Mouse (Mus musculus) C2C12 (cell line): Measurements from ENCODE around the gene Hp1bp3. TPM values are rescaled to one million over a fixed set of nuclear protein-coding genes. Genes with fewer than 3 reads are reported as not detected.

ENCODE experiments used
- H3K27me3 ChIP-seq: one replicate; pipeline ENCODE4 v1.6.1; 2011; ENCODE audit not compliant: control insufficient read depth, insufficient read depth, insufficient read length
- H3K36me3 ChIP-seq: one replicate; pipeline ENCODE4 v1.6.1; 2011; ENCODE audit not compliant: control insufficient read depth, insufficient read depth
- H3K4me3 ChIP-seq: one replicate; pipeline ENCODE4 v1.5.1; 2011; ENCODE audit warnings: mild to moderate bottlenecking, control low read depth; ENCODE audit not compliant: poor library complexity, insufficient read depth, severe bottlenecking
- H3K79me2 ChIP-seq: one replicate; pipeline ENCODE4 v1.6.1; 2011; ENCODE audit not compliant: control insufficient read depth, insufficient read depth
- H3K79me3 ChIP-seq: one replicate; pipeline ENCODE4 v1.6.1; 2011; ENCODE audit warnings: low read depth, control low read depth
- H3ac ChIP-seq: one replicate; pipeline ENCODE3; 2011; ENCODE audit warnings: low read depth; ENCODE audit not compliant: control insufficient read depth, insufficient read length
- CEBPB ChIP-seq: IDR thresholded peaks from one replicate; pipeline ENCODE4 v1.6.1; 2011; ENCODE audit warnings: low read depth, mild to moderate bottlenecking, control low read depth, moderate library complexity
- CTCF ChIP-seq: IDR thresholded peaks from one replicate; pipeline ENCODE4 v1.5.1; 2011; ENCODE audit not compliant: control insufficient read depth, insufficient read depth, insufficient read length
- FOSL1 ChIP-seq: IDR thresholded peaks from one replicate; pipeline ENCODE4 v1.8.0; 2011; ENCODE audit warnings: mild to moderate bottlenecking, low read length; ENCODE audit not compliant: poor library complexity, insufficient read depth, severe bottlenecking
- MAX ChIP-seq: IDR thresholded peaks from one replicate; pipeline ENCODE4 v1.6.1; 2011; ENCODE audit warnings: mild to moderate bottlenecking, control low read depth
- MYOD1 ChIP-seq: IDR thresholded peaks from one replicate; pipeline ENCODE4 v1.6.1; 2011; ENCODE audit warnings: low read depth; ENCODE audit not compliant: control insufficient read depth, insufficient read length
- MYOG ChIP-seq: IDR thresholded peaks from one replicate; pipeline ENCODE4 v1.6.1; 2011; ENCODE audit not compliant: control insufficient read depth, insufficient read length; ENCODE audit errors: extremely low read depth
- USF1 ChIP-seq: IDR thresholded peaks from one replicate; pipeline ENCODE4 v1.6.1; 2011; ENCODE audit warnings: low read depth, mild to moderate bottlenecking, control low read depth, moderate library complexity
- polyA plus RNA-seq: library from polyadenylated mRNA; unstranded; fragments of >200 nt; fragmentation: generic; extraction: Trizol; gene quantifications from one replicate; pipeline ENCODE4 v1.2.1, GENCODE M21; 2012; ENCODE audit warnings: missing spikeins

Gene Hp1bp3
- polyA plus RNA-seq, 1 experiment, result 54.3 TPM

- Histone ChIP-seq H3K79me2 (no peaks in the 10 kb centered on the region), H3K4me3 (no peak overlapping the region), H3K27me3 (no peaks in the 10 kb centered on the region), H3K79me3 (no peaks in the 10 kb centered on the region), H3K36me3 (no peaks in the 10 kb centered on the region), H3ac (no peak overlapping the region)
- TF ChIP-seq MYOD1 (no peak), USF1 (no peak), CTCF (no peak), MAX (no peak), FOSL1 (no peak), MYOG (no peak), CEBPB (no peak)
Observed at GRCm38 (mm10) chr4:138257116-138257687, 41.1 kb downstream of the Hp1bp3 start.

- Histone ChIP-seq H3K36me3 (no peaks in the 10 kb centered on the region), H3K4me3 (no peak overlapping the region), H3K79me3 (no peaks in the 10 kb centered on the region), H3K79me2 (no peaks in the 10 kb centered on the region), H3ac (no peak overlapping the region), H3K27me3 (no peaks in the 10 kb centered on the region)
- TF ChIP-seq CEBPB, result no peak
- TF ChIP-seq CTCF, result no peak
- TF ChIP-seq FOSL1, result no peak
- TF ChIP-seq USF1, result no peak
- TF ChIP-seq MAX, result no peak
- TF ChIP-seq MYOD1, result no peak
- TF ChIP-seq MYOG, result no peak
Observed at GRCm38 (mm10) chr4:138258663-138259062, 42.6 kb downstream of the Hp1bp3 start.

- no peaks in the 10 kb centered on the region for H3K79me2 ChIP-seq
- TF ChIP-seq FOSL1 (no peak), MYOG (no peak), CEBPB (no peak), USF1 (no peak), MAX (no peak), MYOD1 (no peak), CTCF (no peak)
- H3K36me3 ChIP-seq, result no peaks in the 10 kb centered on the region
- no peaks in the 10 kb centered on the region for H3K79me3 ChIP-seq
- H3K4me3 ChIP-seq, result no peak overlapping the region
- no peak overlapping the region for H3ac ChIP-seq
- no peaks in the 10 kb centered on the region for H3K27me3 ChIP-seq
Observed at GRCm38 (mm10) chr4:138259482-138259881, 43.4 kb downstream of the Hp1bp3 start.

GRCm38 (mm10) chr4:138261843-138262681, 46.0 kb downstream of the Hp1bp3 start:
- Histone ChIP-seq H3K79me3 (no peaks in the 10 kb centered on the region), H3ac (peak overlapping the region; percentile 43), H3K36me3 (no peaks in the 10 kb centered on the region), H3K27me3 (no peaks in the 10 kb centered on the region), H3K4me3 (peak overlapping the region; percentile 36), H3K79me2 (no peaks in the 10 kb centered on the region)
- no peak for TF ChIP-seq USF1
- no peak for TF ChIP-seq CEBPB
- no peak for TF ChIP-seq CTCF
- TF ChIP-seq MYOD1, result no peak
- no peak for TF ChIP-seq MYOG
- no peak for TF ChIP-seq FOSL1

GRCm38 (mm10) chr4:138267869-138268268, 51.8 kb downstream of the Hp1bp3 start:
- H3K79me3 ChIP-seq, result no peaks in the 10 kb centered on the region
- no peaks in the 10 kb centered on the region for H3K36me3 ChIP-seq
- no peaks in the 10 kb centered on the region for H3K79me2 ChIP-seq
- H3ac ChIP-seq, result no peak overlapping the region
- H3K4me3 ChIP-seq, result no peak overlapping the region
- TF ChIP-seq MYOD1 (no peak), USF1 (no peak), FOSL1 (no peak), MAX (no peak), CTCF (no peak), MYOG (no peak), CEBPB (no peak)
- no peaks in the 10 kb centered on the region for H3K27me3 ChIP-seq
